Mouse (Mus musculus) forebrain, postnatal 0 days (tissue): ENCODE measurements at regions not wholly inside any gene's neighbourhood (a gene's known extent, or its start where the extent isn't known, plus 50 kb on each side); places are given as distances from the start of the nearest gene placed in this dataset.

Experiments used
- ATAC-seq: fragments of 200-750 bp; cut with Nextera tagmentation; 2 replicates; pipeline ENCODE4 v1.8.0; 2017; ENCODE audit warnings: mild to moderate bottlenecking, moderate library complexity
- DNase-seq: peaks from one replicate; pipeline ENCODE4 v3.0.0-alpha.2; 2015
- H3K27ac ChIP-seq: fragments of 300-500 bp; sonication (generic); 2 replicates; pipeline ENCODE4 v1.5.1; 2014; ENCODE audit warnings: low read depth, mild to moderate bottlenecking, antibody characterized with exemption, low read length, moderate library complexity, mixed read lengths
- H3K27me3 ChIP-seq: fragments of 300-500 bp; sonication (generic); 2 replicates; pipeline ENCODE4 v1.6.1; 2014; ENCODE audit warnings: mild to moderate bottlenecking, low read length, mixed read lengths; ENCODE audit not compliant: insufficient read depth
- H3K36me3 ChIP-seq: fragments of 300-500 bp; sonication (generic); 2 replicates; pipeline ENCODE4 v1.6.1; 2014; ENCODE audit warnings: mild to moderate bottlenecking, moderate library complexity; ENCODE audit not compliant: insufficient read depth
- H3K4me1 ChIP-seq: fragments of 300-500 bp; sonication (generic); 2 replicates; pipeline ENCODE4 v1.6.1; 2014; ENCODE audit warnings: antibody characterized with exemption; ENCODE audit not compliant: insufficient read depth
- H3K4me2 ChIP-seq: fragments of 300-500 bp; sonication (generic); 2 replicates; pipeline ENCODE4 v1.6.1; 2014; ENCODE audit warnings: low read depth, mild to moderate bottlenecking, moderate library complexity
- H3K4me3 ChIP-seq: fragments of 300-500 bp; sonication (generic); 2 replicates; pipeline ENCODE4 v1.5.1; 2014; ENCODE audit warnings: low read depth, low read length, mixed read lengths
- H3K9ac ChIP-seq: fragments of 300-500 bp; sonication (generic); 2 replicates; pipeline ENCODE4 v1.6.1; 2014; ENCODE audit warnings: mild to moderate bottlenecking
- H3K9me3 ChIP-seq: fragments of 300-500 bp; sonication (generic); 2 replicates; pipeline ENCODE4 v1.6.1; 2016; ENCODE audit warnings: low read length
- CTCF ChIP-seq: sonication (generic); IDR thresholded peaks from 2 replicates; pipeline ENCODE4 v1.5.1; 2016; ENCODE audit warnings: antibody characterized with exemption, control low read depth, low read depth
- WGBS: fragments of 180-500 bp; shearing (Covaris S2); extraction: QIAGEN DNeasy Blood & Tissue Kit; methylation state at CpG from one replicate; pipeline ENCODE4 v1.1.7; 2014; 5-methylcytosine and 5-hydroxymethylcytosine counted together
- microRNA counts: library from miRNA; unstranded; fragments of <30 nt; microRNA quantifications from one replicate; lab custom pipeline; 2015
- microRNA-seq, 2 experiments: library from miRNA; unstranded; fragments of <30 nt; microRNA quantifications; one replicate each; pipeline ENCODE4; 2016

DNA sequence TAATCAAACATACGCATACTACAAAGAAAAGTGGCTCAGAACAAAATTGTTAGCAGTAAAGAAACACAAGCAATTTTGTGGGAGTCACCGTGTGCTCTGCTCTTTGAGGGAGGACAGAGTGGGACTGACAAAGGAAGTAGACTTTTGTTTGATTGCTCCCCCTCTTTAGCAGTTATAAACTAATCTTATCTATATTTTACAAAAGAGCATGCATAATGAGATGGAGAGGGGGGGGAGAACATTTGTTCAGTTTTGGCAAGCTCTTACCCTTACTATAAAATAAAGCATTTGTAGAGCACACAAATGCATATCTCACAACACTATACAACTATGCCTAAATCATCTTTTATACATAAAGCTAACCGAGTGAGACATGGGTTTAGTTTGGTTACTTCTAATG is 332.9 kb downstream of the Tex13c3 start:
- no peak for ATAC-seq
- no peaks in the 10 kb centered on the region for H3K27me3 ChIP-seq
- no peaks in the 10 kb centered on the region for H3K4me1 ChIP-seq
- H3K36me3 ChIP-seq: no peaks in the 10 kb centered on the region
- no peak for DNase-seq
- H3K4me2 ChIP-seq: no peak overlapping the region
- WGBS: 81% methylated on average over 3 of the region's 3 CpGs
- no peak for TF ChIP-seq CTCF
- H3K27ac ChIP-seq: no peak overlapping the region
- H3K9me3 ChIP-seq: no peaks in the 10 kb centered on the region
- no peak overlapping the region for H3K4me3 ChIP-seq
- H3K9ac ChIP-seq: no peak overlapping the region

DNA sequence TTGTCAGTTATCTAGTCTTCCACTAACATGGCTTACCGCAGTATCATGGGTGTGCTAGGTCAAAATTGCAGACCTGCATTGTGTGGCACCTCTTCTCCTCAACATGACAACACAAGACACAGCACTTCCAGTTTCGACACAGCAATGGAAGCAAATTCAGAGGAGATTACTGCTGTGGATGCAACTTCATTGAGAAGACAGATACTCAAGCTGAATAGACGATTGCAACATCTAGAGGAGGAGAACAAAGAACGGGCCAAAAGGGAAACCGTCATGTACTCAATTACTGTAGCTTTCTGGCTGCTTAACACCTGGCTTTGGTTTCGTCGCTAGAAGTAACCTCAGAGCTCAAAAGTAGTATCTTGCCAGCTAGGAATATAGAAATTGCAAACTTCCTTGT is 368.4 kb downstream of the Tex13c3 start:
- no peak overlapping the region for H3K27ac ChIP-seq
- ATAC-seq: no peak
- no peak overlapping the region for H3K9ac ChIP-seq
- no peak for DNase-seq
- no peaks in the 10 kb centered on the region for H3K27me3 ChIP-seq
- H3K4me1 ChIP-seq: no peaks in the 10 kb centered on the region
- H3K4me3 ChIP-seq: no peak overlapping the region
- TF ChIP-seq CTCF: no peak
- H3K36me3 ChIP-seq: no peaks in the 10 kb centered on the region
- H3K9me3 ChIP-seq: no peaks in the 10 kb centered on the region
- no peak overlapping the region for H3K4me2 ChIP-seq
- WGBS: 86% methylated on average over 7 of the region's 7 CpGs

DNA sequence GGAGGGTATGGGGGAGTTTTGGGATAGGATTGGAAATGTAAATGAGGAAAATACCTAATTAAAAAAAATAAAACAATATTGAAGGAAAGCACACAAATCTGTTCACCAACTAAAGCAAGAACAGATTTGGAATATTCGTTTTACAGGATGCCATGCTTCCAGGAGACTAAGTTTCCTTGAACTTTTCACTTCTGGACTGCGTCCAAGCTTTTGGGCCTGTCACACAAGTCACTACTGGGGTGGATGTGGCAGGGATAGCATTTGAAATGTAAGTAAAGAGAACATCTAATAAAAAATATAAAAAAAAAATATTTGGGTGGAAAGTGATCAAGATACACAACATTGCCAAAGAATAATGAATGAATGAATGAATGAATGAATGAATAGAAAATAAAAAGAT is 378.2 kb downstream of the Tex13c3 start:
- H3K9me3 ChIP-seq: no peaks in the 10 kb centered on the region
- ATAC-seq (no peak), DNase-seq (no peak)
- H3K9ac ChIP-seq: no peak overlapping the region
- TF ChIP-seq CTCF: no peak
- no peak overlapping the region for H3K27ac ChIP-seq
- no peak overlapping the region for H3K4me2 ChIP-seq
- H3K36me3 ChIP-seq: no peaks in the 10 kb centered on the region
- H3K4me3 ChIP-seq: no peak overlapping the region
- H3K4me1 ChIP-seq: no peaks in the 10 kb centered on the region
- no peaks in the 10 kb centered on the region for H3K27me3 ChIP-seq
- 65% methylated on average over 2 of the region's 2 CpGs for WGBS

DNA sequence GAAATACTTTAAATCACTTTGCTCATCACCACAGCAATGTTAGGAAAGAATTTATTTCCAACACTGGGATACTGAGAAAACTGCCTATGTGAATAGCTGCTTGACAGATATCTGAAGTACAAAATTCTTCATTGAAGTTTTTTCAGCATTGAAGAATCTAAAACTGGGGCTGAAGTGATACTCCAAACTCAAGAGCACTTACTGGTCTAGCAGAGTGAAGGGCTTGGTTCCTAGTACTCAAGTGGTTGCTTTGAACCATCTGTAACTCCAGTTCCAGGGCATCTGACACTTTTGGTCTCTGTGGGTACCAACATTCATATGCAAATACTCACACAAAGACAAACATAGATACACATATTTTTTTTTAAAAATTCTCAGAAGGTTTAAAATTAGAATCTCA is 385.2 kb downstream of the Tex13c3 start:
- no peak for DNase-seq
- TF ChIP-seq CTCF: no peak
- H3K36me3 ChIP-seq: no peaks in the 10 kb centered on the region
- no peaks in the 10 kb centered on the region for H3K4me1 ChIP-seq
- ATAC-seq: no peak
- H3K4me3 ChIP-seq: no peak overlapping the region
- H3K9ac ChIP-seq: no peak overlapping the region
- no peaks in the 10 kb centered on the region for H3K9me3 ChIP-seq
- H3K4me2 ChIP-seq: no peak overlapping the region
- no peak overlapping the region for H3K27ac ChIP-seq
- H3K27me3 ChIP-seq: no peaks in the 10 kb centered on the region

GRCm38 (mm10) chrX:19084435-19084834 is 396.7 kb downstream of the Tex13c3 start:
- no peak overlapping the region for H3K4me2 ChIP-seq
- TF ChIP-seq CTCF: no peak
- DNase-seq (no peak), ATAC-seq (no peak)
- no peak overlapping the region for H3K27ac ChIP-seq
- no peaks in the 10 kb centered on the region for H3K4me1 ChIP-seq
- H3K9me3 ChIP-seq: no peaks in the 10 kb centered on the region
- H3K36me3 ChIP-seq: no peaks in the 10 kb centered on the region
- WGBS: 90% methylated on average over 1 of the region's 1 CpGs
- no peak overlapping the region for H3K4me3 ChIP-seq
- no peak overlapping the region for H3K9ac ChIP-seq
- H3K27me3 ChIP-seq: no peaks in the 10 kb centered on the region

- Histone ChIP-seq H3K4me2 (no peak overlapping the region), H3K4me3 (no peak overlapping the region), H3K4me1 (no peaks in the 10 kb centered on the region), H3K27ac (no peak overlapping the region), H3K27me3 (no peaks in the 10 kb centered on the region), H3K36me3 (no peaks in the 10 kb centered on the region), H3K9ac (no peak overlapping the region), H3K9me3 (no peaks in the 10 kb centered on the region)
- no peak for TF ChIP-seq CTCF
- no peak for DNase-seq
- 64% methylated on average over 2 of the region's 2 CpGs for WGBS
- ATAC-seq: no peak
Measured at GRCm38 (mm10) chrX:19080021-19080420, 401.1 kb downstream of the Tex13c3 start.

MicroRNAs encoded in the stretch of these regions (microRNA counts, 519-probe panel; counts per million panel counts)
- 3,618 counts per million, percentile 37 among the panel's probes with 10 or more counts for microRNA mmu-miR-221 (lab: Ali Mortazavi, UCI)
- 1,596 counts per million, percentile 12 among the panel's probes with 10 or more counts for microRNA mmu-miR-222 (lab: Ali Mortazavi, UCI)

Small RNA genes in the stretch of these regions (microRNA-seq; reads per million reads assigned to microRNA genes)
- gene Mir221 (428 to 583 reads per million in 2 experiments), gene Mir222 (373 to 494 reads per million in 2 experiments)
